Mouse (Mus musculus) ES-Bruce4 (cell line): ENCODE results near the gene Ndufb8.

ENCODE experiments used
- CTCF ChIP-seq: IDR thresholded peaks from one replicate; pipeline ENCODE4 v1.8.1; 2011; ENCODE audit warnings: low read depth, low read length
- EP300 ChIP-seq: IDR thresholded peaks from 2 replicates; pipeline ENCODE4 v1.6.1; 2011; ENCODE audit warnings: low read depth, low read length; ENCODE audit not compliant: insufficient read depth
- POLR2A ChIP-seq: IDR thresholded peaks from one replicate; pipeline ENCODE4 v1.8.1; 2011; ENCODE audit warnings: low read length; ENCODE audit not compliant: insufficient read depth

GRCm38 (mm10) chr19:44514521-44515451 is 40.5 kb downstream of the Ndufb8 start:
- TF ChIP-seq POLR2A (no peak), CTCF (no peak), EP300 (no peak)
